Mouse (Mus musculus): ENCODE data around the gene Sec24d. TPM values are rescaled to one million over a fixed set of nuclear protein-coding genes. Genes with fewer than 3 reads are reported as not detected.

Sec24d gene
- polyA plus RNA-seq, 1 experiment from 2014 or later = 20.1 TPM

Other genes starting within 250 kb of the Sec24d start
- 0.81 and 3.4 TPM in 2 replicates for gene Myoz2, start 232.4 kb upstream of the Sec24d start, polyA plus RNA-seq (2015; fragmentation: Nextera tagmentation; extraction: Ambion mirVana)
- gene Synpo2, start 31.3 kb upstream of the Sec24d start, polyA plus RNA-seq (2015; fragmentation: Nextera tagmentation; extraction: Ambion mirVana) = 2.0 and 2.7 TPM in 2 replicates
- gene Mettl14, start 118.7 kb downstream of the Sec24d start, polyA plus RNA-seq (2015; fragmentation: Nextera tagmentation; extraction: Ambion mirVana) = 23.2 and 27.6 TPM in 2 replicates
- 22.5 and 22.7 TPM in 2 replicates for gene Prss12, start 179.5 kb downstream of the Sec24d start, polyA plus RNA-seq (2015; fragmentation: Nextera tagmentation; extraction: Ambion mirVana)